Mouse (Mus musculus) gastrocnemius, postnatal 10 days (tissue): ENCODE measurements around the gene Olfr1255. TPM values are rescaled to one million over a fixed set of nuclear protein-coding genes. Genes with fewer than 3 reads are reported as not detected.

Experiments
- DNase-seq: peaks from one replicate; pipeline ENCODE4 v3.0.0; 2021; ENCODE audit warnings: mixed read lengths
- long read RNA-seq, 2 experiments: library from polyadenylated mRNA; stranded (forward); transcript quantifications; one replicate each; pipeline ENCODE4 v2.0.0; 2021
- total RNA-seq, 2 experiments: library from RNA; stranded (reverse); gene quantifications; 2 replicates each; pipeline ENCODE4 v1.2.3; 2021

Gene Olfr1255
- not detected for total RNA-seq
- long read RNA-seq, experiment 1 = 0 reads
- long read RNA-seq, experiment 2 = 0 reads

DNA sequence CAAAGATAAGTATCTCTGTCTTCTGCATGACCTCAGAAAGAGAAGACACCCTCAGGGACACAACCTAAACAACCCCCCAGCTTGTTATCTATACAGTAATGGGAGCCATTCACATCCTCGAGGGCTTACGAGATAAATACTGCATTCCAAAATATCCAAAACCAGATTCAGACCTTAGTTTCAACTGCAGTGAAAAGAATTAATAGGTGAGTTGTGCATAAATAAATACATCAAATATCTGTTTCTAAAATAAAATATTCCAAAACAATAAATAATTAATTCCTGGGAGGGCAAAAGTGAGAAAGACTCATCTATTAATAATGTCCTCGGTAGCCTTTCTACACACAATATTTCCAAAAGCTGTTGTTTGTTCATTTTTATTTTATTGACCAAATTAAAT, at the start of gene Olfr1255:
Olfr1255 (plus strand) TSS at position 301 of the 400 bp plus-strand sequence.
- no peak for DNase-seq

DNA sequence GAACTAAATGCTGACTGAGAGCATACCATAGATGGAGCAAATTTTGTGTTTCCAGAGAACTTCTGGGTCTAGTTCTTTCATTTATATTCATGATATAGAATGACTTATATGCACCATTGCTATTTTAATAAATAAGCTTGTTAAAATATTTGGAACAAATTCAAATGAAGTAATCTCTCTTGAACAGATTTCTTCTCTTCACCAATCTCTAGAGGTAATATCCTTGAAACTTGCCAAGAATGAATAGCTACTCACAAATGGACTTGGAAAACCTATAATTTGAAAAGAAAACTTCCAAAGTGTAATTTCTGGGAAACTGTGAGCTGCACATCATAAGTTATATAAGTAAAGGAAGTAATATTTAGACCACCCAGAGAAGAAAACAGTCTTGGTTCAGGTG, 18.3 kb upstream of the Olfr1255 start, which contains the start of gene Olfr1254:
Olfr1254 (minus strand) TSS at position 101 of the 400 bp plus-strand sequence.
- DNase-seq = no peak

DNA sequence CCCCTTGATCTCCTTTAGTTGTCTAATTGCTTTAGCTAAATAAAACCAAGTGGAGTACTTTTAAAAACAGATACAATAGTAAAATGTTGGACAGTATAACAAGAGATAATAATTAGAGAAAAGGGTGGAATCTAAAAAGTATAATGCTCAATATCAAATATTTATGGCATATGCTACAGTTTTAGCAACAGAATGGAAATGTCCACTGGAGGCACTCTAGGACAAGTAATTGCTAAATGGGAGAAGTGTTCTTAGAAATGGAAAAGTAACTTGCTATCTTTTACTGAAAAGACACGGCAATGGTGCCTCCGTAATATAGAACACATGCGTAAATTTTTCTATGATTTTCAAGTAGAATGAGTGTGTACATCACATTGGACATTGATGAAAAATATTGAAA, 12.3 kb upstream of the Olfr1255 start:
- DNase-seq = no peak

DNA sequence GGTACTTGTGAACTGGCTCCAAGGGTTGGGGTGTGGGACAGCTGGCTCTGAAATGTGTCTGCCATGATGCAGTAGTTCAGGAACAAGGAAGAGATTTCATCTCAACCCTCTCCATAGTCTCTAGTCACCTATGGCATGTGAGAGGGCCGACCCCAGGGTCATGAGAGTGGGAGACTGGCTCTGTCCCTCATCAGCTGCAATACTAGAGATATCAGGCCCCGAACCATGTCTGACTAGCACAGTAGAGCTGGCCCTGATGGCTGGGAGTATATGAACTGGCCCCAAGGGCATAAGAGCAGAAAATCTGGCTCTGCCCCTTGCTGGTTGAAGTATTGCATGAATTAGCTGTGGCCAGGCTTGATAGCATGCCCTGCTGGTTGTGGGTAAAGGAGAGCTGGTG, 1.1 kb upstream of the Olfr1255 start:
- DNase-seq = no peak

DNA sequence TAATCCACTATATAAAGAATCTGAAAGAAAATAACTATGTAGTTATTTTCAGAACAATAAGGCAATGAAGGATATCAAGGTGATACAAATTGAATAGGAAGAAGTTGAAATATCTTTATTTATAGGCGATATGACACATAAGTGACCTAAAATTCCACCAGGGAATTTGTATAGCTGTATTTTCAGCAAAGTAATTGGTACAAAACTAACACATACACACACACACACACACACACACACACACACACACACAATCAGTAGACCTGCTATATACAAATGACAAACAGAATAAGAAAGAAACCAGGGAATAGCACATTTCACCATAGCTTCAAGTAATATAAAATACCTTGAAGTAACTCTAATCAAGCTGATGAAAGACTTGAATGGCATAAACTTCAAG, 8.4 kb downstream of the Olfr1255 start:
- no peak for DNase-seq

DNA sequence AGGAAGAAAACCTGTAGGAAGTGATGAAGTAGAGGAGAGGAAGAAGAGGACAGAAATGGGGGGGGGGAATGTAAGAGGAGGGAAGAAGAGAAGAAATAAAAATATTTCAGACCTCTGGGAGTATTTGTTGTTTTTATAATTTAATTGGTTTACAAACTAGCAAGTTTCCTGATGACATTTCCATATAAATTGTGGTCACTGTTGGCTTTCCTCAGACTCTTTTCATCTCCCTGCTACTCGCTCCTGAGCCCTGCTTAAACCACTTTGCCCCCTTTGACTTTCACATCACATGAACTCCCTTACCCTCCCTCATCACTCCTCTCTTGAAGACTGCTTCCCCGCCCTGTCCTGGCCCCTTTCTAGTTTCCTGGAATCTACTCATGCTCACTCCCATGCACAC, 29.6 kb downstream of the Olfr1255 start, which contains the start of gene Olfr1256:
Olfr1256 (minus strand) TSS at position 101 of the 400 bp plus-strand sequence.
- no peak for DNase-seq

DNA sequence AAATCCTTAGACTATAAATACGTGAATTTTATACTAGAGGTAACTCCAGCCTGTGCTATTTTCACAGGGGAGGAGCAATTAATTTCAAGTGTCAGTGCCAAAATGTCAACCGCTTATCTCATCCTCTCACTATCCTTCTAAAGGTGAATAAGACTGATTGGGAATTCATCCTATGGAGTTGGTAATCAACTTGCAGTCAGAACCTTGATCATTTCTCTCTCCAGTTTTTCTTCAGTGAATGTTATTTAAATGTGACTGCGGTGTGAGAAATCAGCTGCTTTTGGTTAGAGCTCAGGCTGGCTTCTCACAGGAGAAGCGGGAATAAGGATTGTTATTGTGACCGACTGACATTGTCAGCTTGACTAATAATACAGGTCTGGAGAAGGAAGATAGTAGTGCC, 36.3 kb downstream of the Olfr1255 start, which contains the start of gene Olfr48:
Olfr48 (minus strand) TSS at position 101 of the 400 bp plus-strand sequence.
- no peak for DNase-seq

DNA sequence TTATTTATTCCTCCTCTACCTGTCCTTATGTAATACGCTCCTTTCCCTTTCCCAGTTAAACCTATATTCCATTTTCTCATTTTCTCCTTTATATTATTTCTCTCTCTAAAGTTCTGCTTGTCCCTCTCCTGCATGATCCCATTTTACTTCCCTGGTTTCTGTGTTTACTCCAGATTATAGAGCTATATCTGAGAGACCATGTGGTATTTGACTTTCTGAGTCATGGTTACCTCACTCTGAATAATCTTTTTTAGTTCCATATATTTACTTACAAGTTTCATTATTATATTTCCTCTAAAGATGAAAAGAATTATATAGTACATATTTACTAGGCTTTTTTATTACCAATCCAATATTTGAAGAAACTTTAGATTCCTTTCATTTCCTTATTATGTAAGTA, 37.4 kb downstream of the Olfr1255 start:
- no peak for DNase-seq

Other genes with a start within 250 kb of the Olfr1255 start
- not detected for gene Olfr1245, start 233.6 kb upstream of the Olfr1255 start, total RNA-seq
- gene Olfr1246, start 218.9 kb upstream of the Olfr1255 start, total RNA-seq = not detected
- under 1 TPM in 1 of 2 experiments, not detected in 1; 0.05 TPM for gene Olfr1247, start 197.9 kb upstream of the Olfr1255 start, total RNA-seq
- not detected for gene Olfr1248, start 193.8 kb upstream of the Olfr1255 start, total RNA-seq
- not detected for gene Olfr1249, start 177.1 kb upstream of the Olfr1255 start, total RNA-seq
- gene Olfr1250, start 150.6 kb upstream of the Olfr1255 start, total RNA-seq = not detected
- not detected for gene Olfr1251, start 140.1 kb upstream of the Olfr1255 start, total RNA-seq
- gene Olfr1252, start 87.0 kb upstream of the Olfr1255 start, total RNA-seq = not detected
- gene Olfr1253, start 55.0 kb upstream of the Olfr1255 start, total RNA-seq = not detected
- gene Olfr1254, start 18.4 kb upstream of the Olfr1255 start, total RNA-seq = not detected
- not detected for gene Olfr1256, start 29.5 kb downstream of the Olfr1255 start, total RNA-seq
- gene Olfr48, start 36.2 kb downstream of the Olfr1255 start, total RNA-seq = not detected
- not detected for gene Olfr1257, start 66.4 kb downstream of the Olfr1255 start, total RNA-seq
- gene Olfr1258, start 115.3 kb downstream of the Olfr1255 start, total RNA-seq = not detected
- not detected for gene Olfr1259, start 136.6 kb downstream of the Olfr1255 start, total RNA-seq
- gene Olfr1260, start 162.3 kb downstream of the Olfr1255 start, total RNA-seq = not detected
- gene Olfr1261, start 179.2 kb downstream of the Olfr1255 start, total RNA-seq = not detected
- not detected for gene Olfr1262, start 188.1 kb downstream of the Olfr1255 start, total RNA-seq
- gene Olfr1263, start 200.1 kb downstream of the Olfr1255 start, total RNA-seq = not detected
- not detected for gene Olfr1264, start 213.5 kb downstream of the Olfr1255 start, total RNA-seq
- gene Olfr1265, start 223.3 kb downstream of the Olfr1255 start, total RNA-seq = not detected